In the genomic region with DNA sequence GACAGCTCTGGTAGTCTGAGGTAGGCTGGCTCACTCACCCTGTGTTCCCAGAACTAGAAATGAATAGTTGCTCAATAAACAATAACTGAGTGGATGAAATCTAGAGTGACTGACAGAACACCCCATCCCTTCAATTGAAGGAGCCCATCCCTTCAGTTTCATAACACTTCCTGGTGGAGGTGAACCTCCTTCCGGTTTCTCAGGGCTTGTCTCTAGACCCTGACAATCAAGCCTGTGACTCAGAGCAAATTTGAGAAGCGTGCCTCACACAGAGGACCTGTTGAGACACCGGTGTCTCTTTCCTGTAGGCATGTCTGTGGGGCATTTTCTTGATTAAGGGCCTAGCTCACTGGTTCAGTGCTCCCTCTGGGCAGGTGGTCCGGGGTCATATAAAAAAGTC, we compare ENCODE assay signal across 23 mouse cellular contexts. TPM values are rescaled to one million over a fixed set of nuclear protein-coding genes. Genes with fewer than 3 reads are reported as not detected.
DNase-seq lines count a peak whose midpoint lies in the region; ATAC-seq lines count a peak whose summit lies in the region.
"Had no signal": no experiment of that assay in that cellular context is flagged by ENCODE, and none has a peak within 500 bp of the region (broad histone marks: within the 10 kb centered on the region; RNA-seq: fewer than 3 reads in every experiment).

No protein-coding gene starts in this region.

- H3K9ac ChIP-seq in midbrain, embryonic 11.5 days (ENCODE audit: low read length) = no peak overlapping the region
- H3K9ac ChIP-seq in intestine, embryonic 16.5 days (ENCODE audit: low read depth, low read length) = no peak overlapping the region
- H3K9ac ChIP-seq: forebrain, embryonic 12.5 days; forebrain, embryonic 15.5 days; heart, embryonic 13.5 days; hindbrain, embryonic 12.5 days; hindbrain, embryonic 15.5 days had no signal

- 88% methylated on average over 4 of the region's 4 CpGs for WGBS in midbrain, embryonic 11.5 days
- WGBS in midbrain, embryonic 10.5 days = 93% methylated on average over 4 of the region's 4 CpGs
- 88% methylated on average over 4 of the region's 4 CpGs for WGBS in intestine, embryonic 16.5 days

- H3K4me3 ChIP-seq in midbrain, embryonic 11.5 days (ENCODE audit: low read depth, low read length) = no peak overlapping the region
- H3K4me3 ChIP-seq in midbrain, embryonic 10.5 days = no peak overlapping the region
- H3K4me3 ChIP-seq in intestine, embryonic 16.5 days (ENCODE audit: low read length) = no peak overlapping the region
- H3K4me3 ChIP-seq: forebrain, embryonic 12.5 days; forebrain, embryonic 15.5 days; heart, adult 2 months; heart, embryonic 10.5 days; heart, embryonic 13.5 days; hindbrain, embryonic 12.5 days; hindbrain, embryonic 15.5 days had no signal

- intact Hi-C loops in left cerebral cortex, postnatal 25 days (cut with DNase I) = no loop called here

- no peaks in the 10 kb centered on the region for H3K9me3 ChIP-seq in midbrain, embryonic 11.5 days (ENCODE audit: control insufficient read depth, low read length)
- H3K9me3 ChIP-seq in midbrain, embryonic 10.5 days (replicated peaks) = 0 out of 2 replicates have a peak, but pooled peaks cover 4% of the 10 kb centered on the region
- H3K9me3 ChIP-seq in intestine, embryonic 16.5 days (ENCODE audit: control insufficient read depth, low read length) = no peaks in the 10 kb centered on the region; the same call in 1 of the 2 replicates
- H3K9me3 ChIP-seq: forebrain, embryonic 12.5 days; forebrain, embryonic 15.5 days; heart, embryonic 10.5 days; heart, embryonic 13.5 days; hindbrain, embryonic 12.5 days; hindbrain, embryonic 15.5 days had no signal

- peaks cover under 1% of the 10 kb centered on the region; the same call in 1 of the 2 replicates for H3K4me1 ChIP-seq in midbrain, embryonic 11.5 days (ENCODE audit: control insufficient read depth, insufficient read depth, low read length)
- peaks cover 18% of the 10 kb centered on the region for H3K4me1 ChIP-seq in midbrain, embryonic 10.5 days
- peaks cover 4% of the 10 kb centered on the region; the same call in 1 of the 2 replicates for H3K4me1 ChIP-seq in intestine, embryonic 16.5 days (ENCODE audit: control insufficient read depth, insufficient read depth, low read length)

- H3K36me3 ChIP-seq in midbrain, embryonic 11.5 days (ENCODE audit: control insufficient read depth, insufficient read depth, low read length) = no peaks in the 10 kb centered on the region
- H3K36me3 ChIP-seq in midbrain, embryonic 10.5 days = no peaks in the 10 kb centered on the region
- H3K36me3 ChIP-seq in intestine, embryonic 16.5 days (ENCODE audit: control insufficient read depth, insufficient read depth, low read length) = no peaks in the 10 kb centered on the region
- H3K36me3 ChIP-seq: forebrain, embryonic 12.5 days; forebrain, embryonic 15.5 days; heart, embryonic 10.5 days; heart, embryonic 13.5 days; hindbrain, embryonic 12.5 days; hindbrain, embryonic 15.5 days had no signal

- H3K4me2 ChIP-seq in midbrain, embryonic 11.5 days = no peak overlapping the region
- H3K4me2 ChIP-seq in intestine, embryonic 16.5 days (ENCODE audit: low read depth, low read length) = no peak overlapping the region
- H3K4me2 ChIP-seq: forebrain, embryonic 12.5 days; forebrain, embryonic 15.5 days; heart, embryonic 13.5 days; hindbrain, embryonic 12.5 days; hindbrain, embryonic 15.5 days had no signal

- no peak overlapping the region for H3K27ac ChIP-seq in midbrain, embryonic 11.5 days (ENCODE audit: low read depth, low read length)
- no peak overlapping the region for H3K27ac ChIP-seq in midbrain, embryonic 10.5 days (replicated peaks)
- no peak overlapping the region for H3K27ac ChIP-seq in intestine, embryonic 16.5 days (ENCODE audit: low read length)
- H3K27ac ChIP-seq: forebrain, embryonic 12.5 days; forebrain, embryonic 15.5 days; heart, adult 2 months; hindbrain, embryonic 12.5 days; hindbrain, embryonic 15.5 days had no signal

- peak; percentile 12 for DNase-seq in midbrain, embryonic 11.5 days (ENCODE audit: low spot score, missing footprints)
- no peak for DNase-seq in midbrain, embryonic 10.5 days (ENCODE audit: low spot score)
- no peak for DNase-seq in left cerebral cortex, postnatal 25 days (ENCODE audit: low spot score in 2 of 2)
- DNase-seq: adrenal gland, adult 2 months; adrenal gland, postnatal 14 days; cerebellum, adult 11-12 months; cerebellum, adult 8-10 months; cerebellum, postnatal 10 days; cerebellum, postnatal 36 days; gastrocnemius, postnatal 25 days; heart, adult 2 months; heart, postnatal 14 days had no signal

- H3K27me3 ChIP-seq in midbrain, embryonic 11.5 days (ENCODE audit: control insufficient read depth, insufficient read depth, low read length) = no peaks in the 10 kb centered on the region; the same call in 1 of the 2 replicates
- H3K27me3 ChIP-seq in midbrain, embryonic 10.5 days (ENCODE audit: low read depth, poor library complexity, severe bottlenecking) = peaks cover 12% of the 10 kb centered on the region; the same call in 1 of the 2 replicates
- H3K27me3 ChIP-seq in intestine, embryonic 16.5 days (replicated peaks; ENCODE audit: control insufficient read depth, insufficient read depth, low read length) = no peaks in the 10 kb centered on the region
- H3K27me3 ChIP-seq: forebrain, embryonic 15.5 days; heart, embryonic 13.5 days; hindbrain, embryonic 15.5 days had no signal

- ATAC-seq in midbrain, embryonic 11.5 days (ENCODE audit: low FRiP score) = no peak
- ATAC-seq in granulocyte monocyte progenitor cell, adult 5-6 weeks (replicated peaks; ENCODE audit: poor library complexity, severe bottlenecking) = peak; percentile 83
- ATAC-seq in neutrophil, adult 5-6 weeks (ENCODE audit: extremely low read depth, insufficient number of reproducible peaks, low FRiP score, poor library complexity, severe bottlenecking) = peak; percentile 68
- no peak for ATAC-seq in intestine, embryonic 16.5 days
- ATAC-seq: CD4-positive, CD25-positive, alpha-beta regulatory T cell, adult 4 months; forebrain, embryonic 15.5 days had no signal

RNA-seq across cellular contexts. Expression of gene Synm, which starts 38.9 kb away (rescaled TPM):
- polyA plus RNA-seq in midbrain, embryonic 11.5 days (2014; fragmentation: Nextera tagmentation; extraction: Ambion mirVana) = 0.91 and 1.3 TPM in 2 replicates
- polyA plus RNA-seq in midbrain, embryonic 10.5 days (2016; fragmentation: Nextera tagmentation; extraction: Ambion mirVana) = 0.83 and 1.5 TPM in 2 replicates
- not detected in 2 replicates for total RNA-seq in granulocyte monocyte progenitor cell, adult 5-6 weeks (2014; fragmentation: Nextera tagmentation)
- 0.15 TPM in 1 of 2 replicates, not detected in the other for total RNA-seq in granulocyte monocyte progenitor cell, adult 5-6 weeks (2017)
- not detected in 2 replicates for total RNA-seq in neutrophil, adult 5-6 weeks (2017)
- 4.5 and 6.0 TPM in 2 replicates for polyA plus RNA-seq in intestine, embryonic 16.5 days (2015; fragmentation: Nextera tagmentation; extraction: Ambion mirVana)
- total RNA-seq in left cerebral cortex, postnatal 25 days (2021) = 10 to 100 TPM; 16.8 to 17.6 TPM
- total RNA-seq: MEL had no signal
- polyA plus RNA-seq: CD4-positive, CD25-positive, alpha-beta regulatory T cell, adult 4 months had no signal

Comparison
In these comparisons a context has a peak if more than half of its experiments do, and no peak if none do; other contexts are left out.
1. ATAC-seq: peak in granulocyte monocyte progenitor cell, adult 5-6 weeks (single experiment) and neutrophil, adult 5-6 weeks (single experiment); none in midbrain, embryonic 11.5 days (single experiment) and intestine, embryonic 16.5 days (single experiment).
2. RNA of gene Synm, which starts 38.9 kb away (total RNA-seq): 16.8 to 17.6 TPM in left cerebral cortex, postnatal 25 days; 0.15 TPM in granulocyte monocyte progenitor cell, adult 5-6 weeks and not detected in neutrophil, adult 5-6 weeks; every median in the first group is over 10 times any median in the second.